Mouse (Mus musculus) lung, postnatal 36 days (tissue): ENCODE measurements around the gene Tiam1.
"Not testable (repeated sequence)": the region's sequence is repeated elsewhere in the genome, so short reads cannot be mapped to it uniquely, and the experiment has no call there.

Experiments
- DNase-seq: peaks from one replicate; pipeline ENCODE4 v3.0.0; 2022; ENCODE audit warnings: mixed read lengths

The Tiam1 gene

DNA sequence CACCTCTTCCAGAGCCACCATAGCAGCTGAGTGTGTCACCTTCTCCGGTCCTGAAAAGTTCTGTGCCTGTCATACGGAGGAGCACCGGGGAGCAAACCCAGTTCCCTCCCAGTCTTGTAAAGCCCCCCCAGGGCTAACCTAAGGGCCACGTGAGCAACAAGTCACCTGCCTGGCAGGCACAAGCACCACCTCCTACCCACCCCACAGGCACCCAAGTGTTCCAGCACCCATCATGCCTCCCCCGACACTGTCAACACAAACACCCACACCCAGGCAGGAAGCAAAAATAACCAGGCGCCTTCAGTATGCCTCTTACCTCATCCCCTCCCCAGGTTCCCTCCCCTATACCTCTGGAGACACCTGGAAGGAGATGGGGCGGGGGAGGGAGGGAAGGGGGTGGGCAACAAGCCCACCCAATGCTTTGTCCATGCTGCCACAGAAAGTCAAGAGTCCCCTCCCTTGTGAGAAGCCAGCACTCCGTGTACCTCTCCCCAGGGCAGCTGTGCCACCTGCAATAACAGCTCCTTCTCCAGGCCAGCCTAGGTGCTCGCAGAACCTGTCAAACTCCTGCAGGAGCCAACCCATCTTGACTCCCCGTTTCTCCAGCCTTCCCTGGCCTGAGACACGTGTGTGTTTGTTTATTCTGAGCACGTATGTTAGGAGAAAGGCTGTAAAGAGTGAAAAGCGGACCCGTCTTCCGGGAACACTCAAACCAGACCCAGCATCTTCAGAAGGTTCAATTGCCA, 38.7 kb downstream of the Tiam1 start:
- peak; percentile 37 for DNase-seq

- DNase-seq = no peak
Observed at GRCm38 (mm10) chr16:90103726-90104125, 39.8 kb downstream of the Tiam1 start.

DNA sequence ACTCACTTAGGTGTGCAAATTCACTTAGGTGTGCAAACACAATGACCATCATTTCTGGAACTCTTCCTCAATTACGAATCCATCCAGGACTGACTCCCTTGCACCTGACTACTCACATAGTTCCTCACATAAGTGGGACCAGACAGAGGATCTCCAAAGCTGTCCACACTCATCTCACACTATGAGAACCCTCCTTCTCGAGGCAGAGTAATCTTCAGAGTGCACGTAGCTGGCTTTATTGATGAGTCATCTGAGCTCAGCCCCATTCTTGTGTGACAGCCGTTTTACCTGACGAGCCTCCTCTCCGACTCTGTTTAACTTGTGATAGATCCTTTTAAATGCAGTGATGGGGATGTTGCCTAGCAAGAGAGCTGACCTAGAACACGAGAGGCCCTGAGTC, 41.0 kb downstream of the Tiam1 start:
- DNase-seq = no peak

DNA sequence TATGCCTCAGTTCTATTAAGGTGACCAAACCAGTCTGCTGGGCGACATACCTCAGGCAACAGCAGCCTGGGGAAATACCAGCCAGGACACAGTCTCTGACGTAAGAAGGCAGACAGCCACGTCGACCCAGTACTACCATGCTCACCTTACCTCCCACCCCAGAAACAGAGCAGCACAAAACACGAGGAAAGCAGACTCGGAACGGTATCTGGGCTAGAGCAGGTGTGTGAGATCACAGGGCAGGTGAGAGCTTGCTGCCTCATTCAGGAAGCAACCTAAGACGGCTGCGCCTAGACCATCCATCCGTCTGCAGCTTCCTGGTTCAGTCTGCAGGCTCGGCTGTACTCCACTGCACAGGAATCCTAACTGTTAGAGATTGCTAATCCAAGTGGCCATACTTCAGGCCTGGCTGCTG, 45.4 kb downstream of the Tiam1 start:
- DNase-seq = peak; percentile 42

DNA sequence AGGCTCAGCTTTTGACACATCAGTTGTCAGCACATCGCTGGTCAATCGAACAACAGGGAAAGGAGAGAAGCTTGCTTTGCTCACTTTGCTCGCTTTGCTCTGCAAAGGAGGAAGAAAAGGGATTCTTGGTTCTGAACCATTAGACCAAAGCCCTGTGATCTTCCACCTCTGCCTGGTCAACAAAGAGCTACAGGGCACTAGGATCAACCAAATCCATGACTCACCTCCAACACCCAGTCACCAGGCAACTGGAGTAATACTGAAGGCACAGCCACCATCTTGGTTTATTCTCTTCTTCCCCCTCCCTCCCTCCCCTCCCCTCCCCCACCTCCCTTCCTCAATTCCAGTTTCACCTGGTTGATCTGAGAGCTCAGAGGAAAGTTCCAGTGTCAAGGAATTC, 45.8 kb downstream of the Tiam1 start:
- no peak for DNase-seq

DNA sequence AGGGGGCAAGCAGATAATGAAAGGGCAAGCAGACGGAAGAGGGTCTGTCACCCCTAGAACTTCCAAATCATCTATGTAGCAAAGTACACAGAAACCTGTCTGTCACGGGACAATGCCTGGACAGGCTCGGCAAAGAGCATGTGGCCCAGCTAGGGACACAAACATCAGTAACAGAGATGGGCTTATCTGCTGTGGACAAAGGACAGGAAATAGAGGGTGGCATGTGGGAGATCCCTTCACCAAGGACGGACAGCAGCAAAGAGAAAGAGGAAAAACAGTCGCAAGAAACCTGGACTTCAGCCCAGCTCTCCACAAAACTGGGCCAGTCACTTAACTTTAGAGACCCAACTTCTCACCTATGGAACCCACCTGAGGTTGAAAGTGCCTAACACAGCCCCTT, 47.6 kb downstream of the Tiam1 start:
- no peak for DNase-seq

- no peak for DNase-seq
Observed at GRCm38 (mm10) chr16:90093015-90093414, 50.6 kb downstream of the Tiam1 start.

DNA sequence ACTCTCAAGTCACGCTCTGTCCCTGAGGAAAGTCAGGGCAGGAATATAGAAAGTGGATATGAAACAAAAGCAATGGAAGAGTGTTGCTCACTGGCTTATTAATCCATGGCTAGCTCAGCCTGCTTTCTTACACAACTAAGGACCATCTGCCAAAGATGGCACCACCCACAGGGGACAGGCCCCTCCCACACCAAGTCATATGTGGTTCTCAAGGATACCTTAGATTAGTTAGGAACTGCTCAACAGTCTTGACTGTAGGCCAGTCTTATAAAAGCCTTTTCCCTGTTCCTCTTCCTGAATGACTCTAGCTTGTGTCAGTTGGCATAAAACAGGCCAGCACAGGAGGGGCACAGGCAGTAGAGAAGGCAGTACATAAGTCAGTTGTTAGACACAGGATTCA, 51.7 kb downstream of the Tiam1 start:
- no peak for DNase-seq

- DNase-seq = no peak
Observed at GRCm38 (mm10) chr16:90091112-90091720, 52.4 kb downstream of the Tiam1 start.

DNA sequence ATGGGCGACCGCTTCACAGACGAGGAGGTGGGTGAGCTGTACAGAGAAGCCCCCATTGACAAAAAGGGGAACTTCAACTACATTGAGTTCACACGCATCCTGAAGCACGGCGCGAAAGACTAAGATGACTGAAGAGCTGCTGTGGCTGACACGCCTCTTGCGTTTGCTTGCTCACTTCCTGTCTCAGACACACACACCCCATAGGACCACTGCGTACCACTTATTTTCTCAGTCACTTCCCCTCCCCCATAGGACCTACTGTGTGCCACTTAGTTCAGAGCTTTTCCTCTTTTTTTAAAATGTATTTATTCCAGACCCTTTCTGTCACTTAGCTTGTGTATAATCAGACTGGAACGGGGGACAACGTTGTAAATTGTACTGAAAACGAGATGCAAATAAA, 53.2 kb downstream of the Tiam1 start:
- no peak for DNase-seq

GRCm38 (mm10) chr16:90087256-90087655, 56.3 kb downstream of the Tiam1 start:
- DNase-seq = no peak

GRCm38 (mm10) chr16:90086111-90086510, 57.5 kb downstream of the Tiam1 start:
- DNase-seq = no peak

DNA sequence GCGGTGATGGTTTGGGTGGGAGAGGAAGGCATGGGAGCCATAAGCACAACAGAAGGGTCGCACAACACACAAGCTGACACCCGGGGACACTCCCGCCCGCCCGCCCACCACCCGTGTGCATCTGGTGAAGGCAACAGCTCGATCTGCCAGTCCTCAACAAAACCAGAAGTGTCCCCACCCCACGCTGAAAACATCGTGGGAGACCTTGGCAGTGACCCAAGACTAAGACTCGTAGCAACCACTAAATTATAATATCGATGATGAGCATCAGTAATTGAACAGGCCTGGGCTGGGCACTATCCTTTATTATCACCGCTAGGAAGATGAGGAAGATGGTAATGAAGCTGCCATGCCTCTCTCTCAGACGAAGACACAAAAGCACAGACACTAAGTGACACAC, 58.0 kb downstream of the Tiam1 start:
- no peak for DNase-seq

- no peak for DNase-seq
Observed at GRCm38 (mm10) chr16:90081125-90081524, 62.4 kb downstream of the Tiam1 start.

DNA sequence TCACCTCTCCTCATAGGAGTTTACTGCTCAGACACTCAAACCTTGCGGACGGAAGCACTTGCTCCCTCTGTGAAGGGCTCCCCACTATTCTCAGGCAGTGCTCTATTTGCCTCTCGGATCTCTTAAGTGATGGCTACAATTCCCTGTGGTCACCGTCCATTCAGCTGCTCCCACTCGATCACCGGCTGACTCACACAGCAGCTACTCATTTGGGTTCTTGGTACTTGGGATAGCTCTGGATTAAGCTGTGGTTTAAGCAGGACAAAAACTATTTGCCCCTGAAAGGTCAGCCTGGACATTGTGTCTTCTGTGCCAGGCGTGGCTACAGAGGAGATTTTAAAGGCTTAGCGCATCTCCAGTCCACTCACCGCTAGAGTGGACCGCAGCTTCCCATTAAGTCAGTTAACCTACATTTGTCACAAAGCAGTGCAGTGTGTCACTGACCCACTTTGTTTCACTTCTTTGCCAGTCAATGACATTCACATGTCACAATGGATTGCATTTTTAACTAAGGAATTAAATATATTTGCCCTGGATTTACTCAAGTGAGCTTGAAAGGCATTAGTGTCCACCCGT, 64.7 kb downstream of the Tiam1 start:
- DNase-seq = no peak

DNA sequence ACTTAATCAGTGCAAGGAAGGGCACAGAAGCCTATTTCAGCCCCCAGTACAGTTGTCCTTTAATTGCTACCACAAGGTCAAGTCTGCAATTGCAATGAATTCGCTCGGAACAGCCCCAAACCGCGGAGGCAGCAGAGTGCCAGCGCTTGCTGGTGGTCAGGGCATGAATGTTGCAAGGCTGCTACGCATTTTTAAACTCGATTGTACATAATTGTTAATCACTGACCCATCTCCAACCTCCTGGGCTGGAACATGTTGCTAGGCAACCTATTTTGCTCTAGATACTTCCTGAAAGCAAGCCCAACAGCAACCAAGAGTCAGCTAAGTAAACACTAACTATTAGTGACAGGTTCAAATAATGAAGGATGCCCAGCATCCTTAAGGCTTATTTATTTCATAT, 70.1 kb downstream of the Tiam1 start:
- no peak for DNase-seq

DNA sequence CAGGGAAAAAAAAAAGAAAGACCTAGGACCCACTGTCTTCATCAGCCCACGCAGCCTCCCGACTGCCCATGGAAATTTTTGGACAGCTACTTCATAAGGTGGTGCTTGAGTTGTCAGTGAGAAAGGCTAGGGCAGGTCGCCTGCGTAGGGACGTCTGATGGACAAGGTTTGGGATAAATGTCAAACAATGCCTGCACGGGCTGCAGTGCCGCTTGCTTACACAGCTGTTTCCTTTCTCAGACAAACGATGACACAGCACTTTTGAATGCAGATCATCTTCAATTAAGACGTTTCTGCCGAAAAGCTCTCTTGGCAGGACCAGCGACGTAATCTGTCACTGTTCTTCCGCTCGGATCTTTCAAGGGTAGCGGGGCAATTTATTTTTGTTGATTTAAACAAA, 70.9 kb downstream of the Tiam1 start:
- peak; percentile 36 for DNase-seq

DNA sequence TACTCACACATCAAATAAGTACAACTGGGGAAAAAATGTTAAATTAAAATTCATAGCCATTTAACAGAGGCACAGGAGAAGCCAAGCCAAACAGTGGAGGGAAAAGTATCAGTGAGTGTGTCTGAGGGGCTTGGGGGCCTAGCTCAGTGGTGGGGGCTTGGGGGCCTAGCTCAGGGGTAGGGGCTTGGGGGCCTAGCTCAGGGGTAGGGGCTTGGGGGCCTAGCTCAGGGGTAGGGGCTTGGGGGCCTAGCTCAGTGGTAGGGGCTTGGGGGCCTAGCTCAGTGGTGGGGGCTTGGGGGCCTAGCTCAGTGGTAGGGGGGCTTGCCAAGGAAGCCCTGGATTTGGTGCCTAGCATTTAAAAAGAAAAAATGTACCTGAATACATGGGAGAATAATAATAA, 72.4 kb downstream of the Tiam1 start:
- DNase-seq = not testable (repeated sequence)

DNA sequence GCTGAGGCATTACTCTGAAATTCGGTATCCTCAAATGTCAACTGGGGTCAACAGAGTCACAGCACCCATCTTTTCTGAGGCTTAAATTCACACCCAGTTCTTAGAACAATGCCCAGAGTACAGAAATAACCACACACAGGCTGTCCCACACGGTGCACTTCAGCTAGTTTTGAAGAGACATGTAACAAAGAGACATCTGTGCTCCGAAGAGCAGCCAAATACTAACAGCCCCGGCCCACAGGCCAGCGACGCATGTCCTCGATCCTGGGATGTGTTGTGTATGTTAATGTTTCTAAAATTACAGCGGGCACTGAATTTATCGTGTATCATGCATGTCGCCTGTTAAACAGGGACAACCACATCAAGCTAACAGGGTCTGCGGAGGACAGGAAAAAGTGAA, 73.5 kb downstream of the Tiam1 start:
- DNase-seq = no peak

DNA sequence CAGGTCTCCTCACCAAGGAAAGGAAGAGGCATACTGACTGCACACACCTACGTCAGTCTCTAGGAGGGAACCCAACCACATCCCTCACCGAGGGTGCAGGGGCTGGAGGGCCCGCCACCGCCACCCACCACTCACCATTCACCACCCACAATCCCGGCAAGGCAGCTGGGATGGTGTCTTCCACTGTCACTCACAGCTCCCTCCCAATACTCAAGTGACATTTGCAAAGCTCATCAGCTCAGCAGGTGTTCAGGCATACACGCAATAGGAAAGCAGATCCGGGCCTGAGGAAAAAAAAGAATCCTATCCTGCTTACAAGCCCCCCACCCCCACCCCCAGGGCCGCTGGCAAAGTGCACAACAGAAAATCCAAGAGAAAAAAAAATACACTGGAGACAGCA, 74.4 kb downstream of the Tiam1 start:
- no peak for DNase-seq

DNA sequence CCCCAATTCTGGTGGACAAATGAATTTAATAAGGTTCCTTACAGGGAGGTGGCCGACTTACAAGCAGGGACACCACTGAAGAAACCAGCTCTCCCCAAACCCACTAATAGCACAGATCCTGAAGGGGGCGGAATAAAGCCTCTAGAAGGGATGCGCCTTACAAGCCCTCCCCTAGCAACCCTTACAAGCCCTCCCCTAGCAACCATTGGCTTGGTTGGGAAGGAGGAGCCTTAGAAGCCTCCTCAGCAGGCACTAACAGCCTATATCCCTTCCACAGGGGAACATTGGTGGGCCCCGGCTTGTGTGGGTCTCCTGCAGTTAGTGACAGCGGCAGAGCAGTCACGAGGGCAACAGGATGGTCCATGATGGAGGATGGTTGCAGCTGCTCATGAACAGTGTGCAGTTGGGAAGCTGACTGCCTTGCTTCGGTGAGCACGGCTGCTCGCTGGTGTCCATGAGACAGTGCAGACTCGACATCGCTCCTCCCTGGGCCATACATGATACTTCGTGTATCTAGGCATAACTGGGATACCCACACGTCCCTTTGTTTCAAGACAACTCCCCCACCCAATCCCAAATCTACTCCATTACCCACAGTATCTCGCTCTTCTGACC, 90.6 kb downstream of the Tiam1 start:
- DNase-seq = no peak

DNA sequence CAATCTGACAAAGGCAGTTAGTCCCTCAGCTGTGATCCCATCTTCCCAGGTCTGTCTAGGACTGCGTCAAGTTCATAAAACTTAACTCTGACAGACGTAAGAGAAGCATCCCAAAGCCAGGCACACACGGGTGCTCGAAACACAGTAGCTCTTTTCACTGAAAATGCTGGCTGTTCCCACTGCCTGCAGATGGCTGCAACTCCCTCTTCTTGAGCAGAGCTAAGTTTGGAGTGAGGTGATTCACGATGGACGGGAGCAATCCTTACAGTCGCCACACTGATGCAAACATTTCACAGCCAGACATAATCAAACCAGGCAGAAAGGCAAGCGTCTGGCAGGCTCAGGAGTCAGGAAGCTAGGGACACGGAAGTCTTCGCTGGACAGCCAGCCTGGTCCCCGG, 91.2 kb downstream of the Tiam1 start:
- DNase-seq = no peak

DNA sequence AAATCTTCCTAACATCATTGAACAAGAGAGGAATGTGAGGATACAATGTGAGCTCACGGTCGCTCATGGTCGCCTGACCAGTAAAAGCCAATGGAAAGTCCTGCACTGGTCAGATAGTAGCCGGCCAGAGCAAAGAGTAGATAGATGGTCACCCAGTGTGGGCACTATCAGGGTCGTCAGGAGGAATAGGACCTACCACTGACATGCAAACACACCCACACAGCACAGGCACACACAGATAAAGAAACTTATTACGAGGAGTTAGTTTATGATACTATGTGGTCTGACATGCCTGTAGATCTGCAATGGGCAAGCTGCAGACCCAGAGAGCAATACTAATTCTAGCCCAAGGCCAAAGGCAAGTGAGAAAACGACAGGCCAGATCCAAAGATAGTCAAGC, 92.5 kb downstream of the Tiam1 start:
- no peak for DNase-seq

- DNase-seq = no peak
Observed at GRCm38 (mm10) chr16:90047841-90048240, 95.7 kb downstream of the Tiam1 start.
